Mouse (Mus musculus): ENCODE measurements around the gene Tdp1. TPM values are rescaled to one million over a fixed set of nuclear protein-coding genes. Genes with fewer than 3 reads are reported as not detected.

Tdp1 gene
- total and polyA plus RNA-seq, 3 experiments: 32.1 to 130 (median 35.3) TPM

DNA sequence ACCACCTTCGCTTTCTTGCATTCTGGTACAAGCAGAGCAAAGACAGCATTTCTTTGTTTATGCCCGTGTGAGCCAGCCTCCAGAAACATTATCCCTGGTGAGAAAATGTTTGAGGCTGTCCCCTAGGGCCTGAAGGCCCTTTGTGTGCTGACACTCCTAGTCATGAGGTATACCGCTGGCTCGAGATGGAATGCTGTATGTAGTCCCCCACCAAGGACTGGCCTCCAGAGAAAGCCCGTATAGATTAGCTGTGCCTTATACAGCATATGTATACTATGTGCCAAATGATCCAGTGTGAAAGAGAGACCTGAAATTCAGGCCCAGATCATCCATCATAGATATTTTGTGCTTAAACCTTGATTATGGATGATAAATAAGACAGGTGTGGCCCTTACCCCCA, 39.4 kb downstream of the Tdp1 start:
- DNase-seq (ENCODE audit: low spot score) (no peak), ATAC-seq (ENCODE audit: extremely low read depth, insufficient number of reproducible peaks, low FRiP score, poor library complexity, severe bottlenecking) (no peak)
- peaks cover 91% of the 10 kb centered on the region for H3K36me3 ChIP-seq (replicated peaks)
- no peak for TF ChIP-seq CTCF (IDR thresholded peaks at IDR 0.05; ENCODE audit: low read depth, low read length)
- no peak for TF ChIP-seq POLR2AphosphoS5 (IDR thresholded peaks at IDR 0.05; ENCODE audit: insufficient replicate concordance, low read depth, low read length)
- TF ChIP-seq TAL1 (conservative IDR thresholded peaks at IDR 0.05; ENCODE audit: low read depth, low read length): no peak
- TF ChIP-seq GATA1 (IDR thresholded peaks at IDR 0.05; ENCODE audit: borderline replicate concordance, low read length): no peak
- no peak for TF ChIP-seq GATA2 (IDR thresholded peaks at IDR 0.05; ENCODE audit: borderline replicate concordance, low read depth, low read length)
- H3K4me3 ChIP-seq (ENCODE audit: low read depth, low read length): no peak overlapping the region
- H3K9me3 ChIP-seq (replicated peaks): no peaks in the 10 kb centered on the region
- no peaks in the 10 kb centered on the region for H3K27me3 ChIP-seq (ENCODE audit: insufficient read depth, low read length)
- no peaks in the 10 kb centered on the region for H3K4me1 ChIP-seq (ENCODE audit: insufficient read depth, low read depth, low read length)

DNA sequence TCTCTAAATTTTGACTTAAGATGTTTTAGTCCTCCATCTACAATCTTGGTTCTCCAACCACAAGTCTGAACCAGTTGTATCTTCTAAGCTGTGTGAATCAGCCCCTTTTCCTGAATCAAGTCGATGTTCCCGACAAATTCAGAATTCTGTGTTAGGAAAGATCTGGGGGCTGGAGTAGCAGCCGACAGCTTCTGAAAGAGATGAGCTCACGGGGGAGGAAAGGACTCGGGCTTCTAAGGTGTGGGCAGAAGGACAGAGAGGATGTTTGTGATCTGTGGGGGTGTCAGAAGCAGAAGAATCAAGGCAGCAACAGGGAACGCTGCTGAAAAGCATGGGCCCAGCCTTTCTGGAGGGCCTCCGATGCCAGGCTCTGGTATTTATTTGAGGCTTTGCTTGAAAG, 44.0 kb downstream of the Tdp1 start:
- Histone ChIP-seq H3K36me3 (replicated peaks) (peaks cover 93% of the 10 kb centered on the region), H3K9me3 (replicated peaks) (no peaks in the 10 kb centered on the region), H3K27me3 (ENCODE audit: insufficient read depth, low read length) (no peaks in the 10 kb centered on the region), H3K4me1 (ENCODE audit: insufficient read depth, low read depth, low read length) (no peaks in the 10 kb centered on the region), H3K4me3 (ENCODE audit: low read depth, low read length) (no peak overlapping the region)
- ATAC-seq (ENCODE audit: extremely low read depth, insufficient number of reproducible peaks, low FRiP score, poor library complexity, severe bottlenecking) (no peak), DNase-seq (ENCODE audit: low spot score) (no peak)
- TF ChIP-seq GATA2 (IDR thresholded peaks at IDR 0.05; ENCODE audit: borderline replicate concordance, low read depth, low read length): no peak
- no peak for TF ChIP-seq POLR2AphosphoS5 (IDR thresholded peaks at IDR 0.05; ENCODE audit: insufficient replicate concordance, low read depth, low read length)
- no peak for TF ChIP-seq CTCF (IDR thresholded peaks at IDR 0.05; ENCODE audit: low read depth, low read length)
- TF ChIP-seq GATA1 (IDR thresholded peaks at IDR 0.05; ENCODE audit: borderline replicate concordance, low read length): no peak
- no peak for TF ChIP-seq TAL1 (conservative IDR thresholded peaks at IDR 0.05; ENCODE audit: low read depth, low read length)

DNA sequence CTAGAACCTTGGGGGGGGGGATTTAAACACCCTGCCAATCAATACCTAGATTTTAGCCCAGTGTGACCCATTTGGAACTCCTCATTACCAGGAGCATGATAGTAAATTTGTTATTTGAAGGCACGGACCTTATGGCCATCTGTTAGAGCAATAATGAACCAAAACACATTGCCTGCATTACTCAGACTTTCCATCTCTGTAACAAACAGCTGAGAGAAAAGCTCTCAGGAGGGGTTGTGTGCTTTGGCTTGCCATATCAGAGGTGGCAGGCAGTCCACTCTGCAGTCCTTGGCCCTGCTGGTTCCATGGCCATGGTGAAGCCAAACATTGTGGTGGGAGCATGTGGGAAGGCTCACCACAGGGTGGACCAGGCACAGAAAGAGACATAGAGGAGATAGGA, 44.8 kb downstream of the Tdp1 start:
- peaks cover 92% of the 10 kb centered on the region for H3K36me3 ChIP-seq (replicated peaks)
- no peak overlapping the region for H3K4me3 ChIP-seq (ENCODE audit: low read depth, low read length)
- ATAC-seq (ENCODE audit: extremely low read depth, insufficient number of reproducible peaks, low FRiP score, poor library complexity, severe bottlenecking) (no peak), DNase-seq (ENCODE audit: low spot score) (no peak)
- no peak for TF ChIP-seq GATA1 (IDR thresholded peaks at IDR 0.05; ENCODE audit: borderline replicate concordance, low read length)
- no peaks in the 10 kb centered on the region for H3K9me3 ChIP-seq (replicated peaks)
- no peaks in the 10 kb centered on the region for H3K4me1 ChIP-seq (ENCODE audit: insufficient read depth, low read depth, low read length)
- H3K27me3 ChIP-seq (ENCODE audit: insufficient read depth, low read length): no peaks in the 10 kb centered on the region

DNA sequence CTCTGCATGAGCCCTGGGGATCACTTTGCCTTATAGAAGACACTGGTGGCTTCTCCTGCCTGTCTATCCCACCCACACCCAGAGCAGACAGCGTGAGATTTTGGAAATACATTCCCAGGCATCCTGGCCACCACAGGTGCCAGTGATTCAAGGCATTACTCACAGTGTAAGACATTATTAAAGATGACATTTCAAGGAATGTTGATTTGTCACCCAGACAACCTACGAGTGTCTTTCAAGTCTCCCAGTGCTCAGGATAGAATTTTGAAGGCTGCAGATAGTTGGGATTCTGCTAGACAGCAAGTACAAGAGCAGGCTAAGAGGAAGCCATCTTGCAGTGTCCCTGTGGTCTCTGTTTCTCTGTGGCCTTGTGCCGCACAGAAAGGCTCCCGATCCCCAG, 47.9 kb downstream of the Tdp1 start:
- DNase-seq (ENCODE audit: low spot score): no peak
- Histone ChIP-seq H3K4me1 (ENCODE audit: insufficient read depth, low read depth, low read length) (no peaks in the 10 kb centered on the region), H3K36me3 (replicated peaks) (peaks cover 91% of the 10 kb centered on the region), H3K27me3 (ENCODE audit: insufficient read depth, low read length) (no peaks in the 10 kb centered on the region), H3K4me3 (ENCODE audit: low read depth, low read length) (no peak overlapping the region), H3K9me3 (replicated peaks) (no peaks in the 10 kb centered on the region)
- TF ChIP-seq TAL1 (conservative IDR thresholded peaks at IDR 0.05; ENCODE audit: low read depth, low read length): no peak
- ATAC-seq (ENCODE audit: extremely low read depth, insufficient number of reproducible peaks, low FRiP score, poor library complexity, severe bottlenecking): no peak

DNA sequence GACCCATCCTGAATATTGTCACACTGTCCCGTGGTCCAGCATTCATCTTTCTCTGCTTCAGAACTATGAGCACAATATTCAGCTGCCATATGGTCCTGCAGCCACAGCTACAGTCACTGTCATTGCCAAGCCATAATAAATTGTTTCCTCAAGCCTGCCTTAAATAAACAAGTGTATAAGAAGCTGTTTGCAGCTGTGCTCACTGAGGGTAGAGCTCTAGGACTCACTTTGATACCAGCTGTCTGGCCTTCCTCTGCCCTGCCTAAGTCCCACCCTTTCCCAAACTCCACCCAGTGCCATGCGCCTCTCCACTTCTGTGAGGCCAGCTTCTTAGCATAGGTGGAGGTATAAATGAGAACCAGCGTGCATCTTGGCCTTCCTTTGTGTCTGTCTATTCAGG, 49.3 kb downstream of the Tdp1 start:
- ATAC-seq (ENCODE audit: extremely low read depth, insufficient number of reproducible peaks, low FRiP score, poor library complexity, severe bottlenecking) (no peak), DNase-seq (ENCODE audit: low spot score) (no peak)
- TF ChIP-seq POLR2AphosphoS5 (IDR thresholded peaks at IDR 0.05; ENCODE audit: insufficient replicate concordance, low read depth, low read length): no peak
- TF ChIP-seq GATA2 (IDR thresholded peaks at IDR 0.05; ENCODE audit: borderline replicate concordance, low read depth, low read length): no peak
- no peak for TF ChIP-seq CTCF (IDR thresholded peaks at IDR 0.05; ENCODE audit: low read depth, low read length)
- TF ChIP-seq TAL1 (conservative IDR thresholded peaks at IDR 0.05; ENCODE audit: low read depth, low read length): no peak
- Histone ChIP-seq H3K4me3 (ENCODE audit: low read depth, low read length) (no peak overlapping the region), H3K4me1 (ENCODE audit: insufficient read depth, low read depth, low read length) (no peaks in the 10 kb centered on the region), H3K27me3 (ENCODE audit: insufficient read depth, low read length) (no peaks in the 10 kb centered on the region), H3K9me3 (replicated peaks) (no peaks in the 10 kb centered on the region), H3K36me3 (replicated peaks) (peaks cover 91% of the 10 kb centered on the region)

DNA sequence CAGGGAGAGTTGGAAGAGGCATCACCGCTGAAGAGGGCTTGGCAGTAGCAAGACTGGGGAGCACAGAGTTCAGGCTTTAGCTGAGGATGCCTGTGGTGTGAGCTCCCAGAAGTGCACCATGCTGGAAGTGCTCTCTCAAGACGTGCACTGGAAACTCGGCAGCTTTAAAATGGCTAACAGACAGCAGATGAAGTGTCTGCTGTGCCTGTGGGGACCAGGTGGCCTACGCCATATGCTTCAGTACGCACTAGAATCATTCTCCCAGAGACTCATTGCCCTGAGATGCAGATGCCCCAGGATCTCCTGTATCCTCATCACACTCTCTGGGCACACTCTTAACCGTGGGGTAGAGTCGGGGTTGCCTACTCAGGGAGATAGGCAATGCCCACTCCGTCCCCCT, 51.1 kb downstream of the Tdp1 start:
- Histone ChIP-seq H3K4me3 (ENCODE audit: low read depth, low read length) (no peak overlapping the region), H3K36me3 (replicated peaks) (peaks cover 92% of the 10 kb centered on the region), H3K9me3 (replicated peaks) (no peaks in the 10 kb centered on the region), H3K4me1 (ENCODE audit: insufficient read depth, low read depth, low read length) (no peaks in the 10 kb centered on the region), H3K27me3 (ENCODE audit: insufficient read depth, low read length) (no peaks in the 10 kb centered on the region)
- DNase-seq (ENCODE audit: low spot score) (no peak), ATAC-seq (ENCODE audit: extremely low read depth, insufficient number of reproducible peaks, low FRiP score, poor library complexity, severe bottlenecking) (no peak)
- TF ChIP-seq TAL1 (conservative IDR thresholded peaks at IDR 0.05; ENCODE audit: low read depth, low read length): no peak

DNA sequence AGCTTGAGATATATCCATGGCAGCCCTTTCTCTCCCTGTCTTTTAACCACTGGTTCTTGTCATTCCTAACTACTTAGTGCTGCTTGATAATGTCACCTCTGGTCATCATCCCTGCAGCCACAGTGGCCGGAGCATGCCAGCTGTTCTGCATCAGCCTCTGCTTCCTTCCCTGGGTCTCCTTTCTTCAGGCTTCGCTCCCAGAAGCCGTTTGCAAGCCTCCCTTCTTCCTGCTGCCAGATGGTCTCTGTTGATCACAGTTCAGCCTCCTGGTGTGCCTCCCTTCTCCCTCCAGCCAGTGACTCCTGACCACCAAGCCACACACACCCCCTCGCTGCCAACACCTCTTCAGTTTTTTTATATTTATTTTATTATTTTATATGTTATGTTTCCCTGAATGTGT, 54.2 kb downstream of the Tdp1 start:
- TF ChIP-seq TAL1 (conservative IDR thresholded peaks at IDR 0.05; ENCODE audit: low read depth, low read length) (no peak), CTCF (IDR thresholded peaks at IDR 0.05; ENCODE audit: low read depth, low read length) (no peak), GATA1 (IDR thresholded peaks at IDR 0.05; ENCODE audit: borderline replicate concordance, low read length) (no peak), POLR2AphosphoS5 (IDR thresholded peaks at IDR 0.05; ENCODE audit: insufficient replicate concordance, low read depth, low read length) (no peak), GATA2 (IDR thresholded peaks at IDR 0.05; ENCODE audit: borderline replicate concordance, low read depth, low read length) (no peak)
- Histone ChIP-seq H3K36me3 (replicated peaks) (peaks cover 93% of the 10 kb centered on the region), H3K4me3 (ENCODE audit: low read depth, low read length) (no peak overlapping the region), H3K9me3 (replicated peaks) (no peaks in the 10 kb centered on the region), H3K27me3 (ENCODE audit: insufficient read depth, low read length) (no peaks in the 10 kb centered on the region), H3K4me1 (ENCODE audit: insufficient read depth, low read depth, low read length) (0 out of 2 replicates have a peak, but pooled peaks cover 3% of the 10 kb centered on the region)
- ATAC-seq (ENCODE audit: extremely low read depth, insufficient number of reproducible peaks, low FRiP score, poor library complexity, severe bottlenecking): no peak
- no peak for DNase-seq (ENCODE audit: low spot score)

Measured in G1E (cell line).